Mouse (Mus musculus) forebrain, embryonic 10.5 days (tissue): ENCODE results near the gene Il17rd. TPM values are rescaled to one million over a fixed set of nuclear protein-coding genes. Genes with fewer than 3 reads are reported as not detected.

Source experiments
- DNase-seq: peaks from one replicate; pipeline ENCODE4 v3.0.0-alpha.2; 2017; ENCODE audit warnings: low spot score; ENCODE audit errors: extremely low spot score
- H3K27ac ChIP-seq: fragments of 300-500 bp; sonication (generic); 2 replicates; pipeline ENCODE4 v1.5.1; 2016; ENCODE audit warnings: mild to moderate bottlenecking
- H3K27me3 ChIP-seq: fragments of 300-500 bp; sonication (generic); 2 replicates; pipeline ENCODE4 v1.6.1; 2016; ENCODE audit warnings: mild to moderate bottlenecking; ENCODE audit not compliant: poor library complexity, severe bottlenecking
- H3K36me3 ChIP-seq: fragments of 300-500 bp; sonication (generic); replicated peaks from 2 replicates; pipeline ENCODE4 v1.6.1; 2016; ENCODE audit warnings: mild to moderate bottlenecking, moderate library complexity
- H3K4me1 ChIP-seq: fragments of 300-500 bp; sonication (generic); 2 replicates; pipeline ENCODE4 v1.6.1; 2016
- H3K4me3 ChIP-seq: fragments of 300-500 bp; sonication (generic); 2 replicates; pipeline ENCODE4 v1.5.1; 2016; ENCODE audit warnings: mild to moderate bottlenecking, moderate library complexity
- H3K9me3 ChIP-seq: fragments of 300-500 bp; sonication (generic); 2 replicates; pipeline ENCODE4 v1.6.1; 2016; ENCODE audit warnings: mild to moderate bottlenecking, moderate library complexity
- WGBS: fragments of 180-500 bp; shearing (Covaris S2); methylation state at CpG from one replicate; pipeline ENCODE4 v1.1.7; 2016; 5-methylcytosine and 5-hydroxymethylcytosine counted together
- polyA plus RNA-seq: library from polyadenylated mRNA; unstranded; fragments of >200 nt; fragmentation: Nextera tagmentation; extraction: Ambion mirVana; gene quantifications from 2 replicates; pipeline ENCODE4 v1.2.1, GENCODE M21; 2016

Gene Il17rd
- polyA plus RNA-seq, 1 experiment from 2014 or later = 9.6 TPM

DNA sequence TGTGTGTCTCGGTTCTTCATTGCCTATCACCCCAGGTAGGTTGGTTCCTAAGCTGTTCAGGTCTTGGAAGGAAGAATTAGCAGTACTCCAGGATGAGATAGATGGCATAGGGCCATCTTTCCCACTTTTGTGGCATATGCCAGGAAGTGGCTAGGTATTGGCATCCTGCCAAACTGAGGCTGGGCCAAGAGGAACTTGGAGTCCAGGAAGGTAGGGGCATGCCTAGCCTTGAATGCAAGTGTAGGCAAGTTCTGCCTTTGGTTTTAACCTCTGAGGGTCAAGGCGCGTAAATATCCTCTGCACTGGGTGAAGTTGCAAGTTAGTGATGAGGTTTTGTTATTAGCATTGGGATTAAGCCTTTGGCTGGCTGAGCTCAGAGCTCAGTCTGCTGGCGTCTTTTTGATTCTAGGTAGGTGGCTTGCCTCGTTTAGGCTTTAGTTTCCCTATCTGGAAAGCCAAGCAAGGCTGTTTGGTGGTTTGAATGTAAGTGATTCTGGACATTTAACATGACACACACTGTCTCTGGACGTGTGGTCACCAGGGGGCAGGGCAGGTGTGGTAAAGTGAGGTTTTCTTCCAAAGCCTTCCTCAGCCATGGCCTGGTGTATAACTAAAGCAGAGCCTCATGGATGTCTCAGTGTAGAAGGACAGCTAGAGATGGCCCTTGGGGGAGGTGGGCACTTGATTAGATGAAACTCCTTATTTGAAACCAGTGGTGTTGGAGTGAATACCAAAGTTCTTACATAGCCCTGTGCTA is 70.2 kb downstream of the Il17rd start:
- 76% methylated on average over 6 of the region's 6 CpGs for WGBS
- peaks cover 13% of the 10 kb centered on the region for H3K27me3 ChIP-seq
- no peak for DNase-seq
- peaks cover 10% of the 10 kb centered on the region for H3K4me1 ChIP-seq
- H3K27ac ChIP-seq = no peak overlapping the region
- H3K9me3 ChIP-seq = no peaks in the 10 kb centered on the region
- H3K4me3 ChIP-seq = no peak overlapping the region
- H3K36me3 ChIP-seq = peaks cover 39% of the 10 kb centered on the region

DNA sequence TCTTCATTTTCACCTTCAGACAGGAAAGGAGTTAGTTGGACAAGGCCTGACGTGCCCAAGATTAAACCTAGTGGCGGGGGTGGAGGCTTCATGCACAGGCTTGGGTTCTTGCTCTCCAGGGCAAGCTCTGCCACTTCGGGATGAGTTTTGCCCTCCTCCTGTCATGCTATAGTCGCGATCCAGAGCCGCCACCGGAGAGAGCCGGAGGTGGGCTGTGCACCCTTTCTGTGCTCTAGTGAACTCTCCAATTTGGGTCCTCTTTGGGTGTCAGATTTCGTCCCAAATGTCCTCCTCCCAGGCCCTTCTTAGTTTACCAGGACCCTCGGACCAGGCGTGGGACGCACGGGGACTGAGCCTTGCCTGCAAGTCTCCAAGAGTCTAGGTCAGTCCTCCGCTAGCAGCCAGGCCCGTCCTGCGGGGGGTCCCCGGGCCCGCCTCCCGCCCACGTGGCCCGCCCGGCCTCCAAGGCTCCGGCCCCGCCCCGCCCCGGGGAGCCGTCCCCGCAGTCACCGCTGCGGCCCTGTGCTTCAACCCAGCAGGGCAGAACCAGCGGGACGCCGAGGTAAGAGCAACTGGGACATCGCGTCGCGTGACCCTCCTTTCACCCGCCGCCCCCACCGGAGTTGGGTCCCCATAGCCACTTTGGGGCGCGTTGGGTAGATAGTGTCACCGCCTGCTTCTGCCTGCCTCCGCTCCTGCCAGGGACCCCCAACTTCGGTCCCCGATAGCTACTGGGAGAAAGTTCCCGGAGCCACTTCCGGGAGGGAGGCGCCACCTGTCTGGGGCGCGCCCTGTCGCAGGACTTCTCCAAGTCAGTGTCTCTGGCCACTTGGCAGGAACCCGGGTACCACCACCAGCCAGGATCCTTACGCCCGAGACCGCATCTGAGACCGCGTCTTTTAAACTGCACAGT is 75.9 kb downstream of the Il17rd start, which contains the start of gene Arhgef3:
Arhgef3 (plus strand) TSS at position 538 of the 913 bp plus-strand sequence.
- Histone ChIP-seq H3K4me3 (peak within 1 kb of the TSS; percentile 75), H3K36me3 (no peaks in the 10 kb centered on the region), H3K4me1 (peaks cover 16% of the 10 kb centered on the region), H3K27ac (peak within 1 kb of the TSS; percentile 77), H3K27me3 (peaks cover 58% of the 10 kb centered on the region), H3K9me3 (no peaks in the 10 kb centered on the region)
- WGBS = under 1% methylated on average over 58 of the region's 58 CpGs
- peak; percentile 47 for DNase-seq

DNA sequence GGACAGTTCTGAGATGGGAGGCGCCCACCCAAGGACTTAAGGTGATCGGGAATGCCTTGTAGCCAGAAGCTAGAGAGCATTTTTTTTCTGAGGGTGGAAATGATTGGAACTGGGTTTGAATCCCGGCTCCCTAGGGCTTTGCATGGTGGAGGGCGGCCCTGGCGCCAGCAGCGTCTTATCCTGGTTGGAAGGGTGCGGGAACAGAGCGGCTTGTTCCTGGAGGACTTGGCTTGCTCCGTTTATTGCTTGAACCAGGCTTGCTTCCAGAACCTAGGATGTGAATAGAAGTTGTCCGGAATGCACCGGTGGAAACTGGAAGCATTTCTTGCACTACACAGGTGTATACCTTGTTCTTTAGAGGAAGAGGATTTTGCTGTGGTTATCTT is 76.5 kb downstream of the Il17rd start:
- Histone ChIP-seq H3K4me1 (peaks cover 16% of the 10 kb centered on the region), H3K36me3 (no peaks in the 10 kb centered on the region), H3K9me3 (no peaks in the 10 kb centered on the region), H3K27ac (no peak overlapping the region), H3K4me3 (peak overlapping the region; percentile 75), H3K27me3 (peaks cover 58% of the 10 kb centered on the region)
- 20% methylated on average over 11 of the region's 11 CpGs for WGBS
- no peak for DNase-seq

DNA sequence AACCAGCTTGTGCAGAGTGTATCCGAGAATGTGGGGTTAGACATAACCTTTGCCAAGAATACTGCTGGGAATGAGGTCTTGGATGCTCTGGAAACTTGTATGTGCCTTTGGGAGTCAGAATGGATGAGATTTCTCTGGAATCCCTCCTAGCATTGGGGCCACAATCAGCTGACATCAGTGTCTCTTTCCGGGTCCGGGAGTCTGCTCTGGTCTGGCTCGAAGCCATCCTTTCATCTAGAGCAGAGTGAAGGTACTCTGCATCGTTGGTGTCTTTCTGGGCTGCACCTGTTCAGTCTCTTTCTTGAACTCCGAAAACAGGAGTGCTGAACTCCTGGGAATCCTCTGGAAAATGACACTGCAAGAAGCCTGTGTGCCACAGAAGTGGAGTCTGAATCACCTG is 77.2 kb downstream of the Il17rd start:
- Histone ChIP-seq H3K4me1 (peaks cover 16% of the 10 kb centered on the region), H3K27ac (no peak overlapping the region), H3K27me3 (peaks cover 58% of the 10 kb centered on the region), H3K9me3 (no peaks in the 10 kb centered on the region), H3K4me3 (no peak overlapping the region), H3K36me3 (no peaks in the 10 kb centered on the region)
- 80% methylated on average over 6 of the region's 6 CpGs for WGBS
- no peak for DNase-seq

DNA sequence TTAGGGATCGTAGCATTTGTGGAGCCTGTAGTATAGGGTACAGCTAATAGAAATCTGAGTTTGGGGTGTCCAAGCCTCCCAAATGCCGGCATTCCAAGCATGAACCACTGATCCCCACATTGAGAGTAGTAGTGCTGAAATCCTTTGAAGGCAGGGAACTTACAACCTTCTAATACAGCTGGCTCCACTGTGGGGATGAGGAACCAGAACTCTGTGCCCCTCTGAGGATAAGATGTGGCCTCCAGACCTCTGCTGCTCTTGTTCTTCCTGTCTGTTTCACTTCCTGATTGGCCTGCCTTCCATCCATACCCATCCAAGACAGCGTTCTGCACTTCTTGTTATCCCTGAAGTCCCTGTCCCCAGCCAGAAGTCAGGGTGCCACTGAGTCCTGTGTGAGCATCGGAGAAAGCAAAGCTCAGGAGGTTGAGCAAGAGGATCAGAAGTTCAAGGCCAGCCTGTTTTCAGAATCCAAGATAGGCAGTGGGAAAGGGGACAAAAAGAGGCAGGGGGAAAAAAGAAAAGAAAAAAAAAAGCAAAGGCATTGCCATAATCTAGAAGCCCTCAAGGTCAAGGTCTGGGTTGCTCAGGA is 77.9 kb downstream of the Il17rd start:
- Histone ChIP-seq H3K27me3 (peaks cover 58% of the 10 kb centered on the region), H3K4me1 (peaks cover 16% of the 10 kb centered on the region), H3K9me3 (no peaks in the 10 kb centered on the region), H3K36me3 (no peaks in the 10 kb centered on the region), H3K27ac (no peak overlapping the region), H3K4me3 (no peak overlapping the region)
- 83% methylated on average over 4 of the region's 4 CpGs for WGBS
- DNase-seq = no peak

DNA sequence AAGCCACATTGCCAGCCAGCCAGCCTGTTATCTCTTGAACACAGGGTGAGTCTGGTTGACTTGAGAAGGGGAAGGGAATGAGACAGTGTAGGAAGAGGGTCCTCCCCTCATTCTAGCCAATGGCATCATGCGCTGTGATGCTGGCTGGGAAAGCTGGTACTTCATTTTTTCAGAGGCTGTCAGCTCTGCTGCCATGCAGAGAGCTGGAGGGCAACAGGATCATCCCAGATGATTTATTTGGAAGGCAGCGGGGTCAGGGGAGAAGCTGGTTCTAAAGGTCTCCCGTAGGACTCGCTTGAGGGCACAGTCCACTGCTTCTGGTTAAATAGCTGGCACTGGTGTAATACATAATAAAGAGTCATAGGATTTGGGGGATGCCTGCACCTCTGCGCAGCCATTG is 79.8 kb downstream of the Il17rd start:
- WGBS = 91% methylated on average over 5 of the region's 5 CpGs
- Histone ChIP-seq H3K9me3 (no peaks in the 10 kb centered on the region), H3K4me1 (peaks cover 19% of the 10 kb centered on the region), H3K27ac (no peak overlapping the region), H3K36me3 (no peaks in the 10 kb centered on the region), H3K4me3 (no peak overlapping the region), H3K27me3 (peaks cover 49% of the 10 kb centered on the region)
- no peak for DNase-seq

DNA sequence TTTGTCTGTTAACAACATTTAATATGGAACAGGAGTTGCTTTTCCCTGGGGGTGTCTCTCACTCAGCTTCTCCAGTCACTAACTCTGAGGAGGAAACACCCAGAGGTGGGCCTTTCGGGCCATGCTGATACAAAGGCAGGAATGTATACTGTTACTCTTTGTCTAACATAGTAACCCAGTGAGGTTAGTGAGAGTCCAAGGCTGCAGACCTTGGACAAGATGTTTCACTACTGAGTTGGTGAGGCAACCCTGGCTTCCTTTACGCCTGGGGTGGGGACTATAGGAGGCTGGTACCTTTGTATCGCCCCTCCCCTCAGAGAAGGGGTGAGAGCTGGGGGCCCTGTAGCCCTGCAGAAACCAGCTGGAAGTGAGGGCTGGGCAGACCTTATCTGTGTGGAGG is 83.9 kb downstream of the Il17rd start:
- peaks cover 5% of the 10 kb centered on the region; the same call in 1 of the 2 replicates for H3K4me1 ChIP-seq
- no peaks in the 10 kb centered on the region for H3K36me3 ChIP-seq
- no peaks in the 10 kb centered on the region for H3K9me3 ChIP-seq
- no peak overlapping the region for H3K27ac ChIP-seq
- no peak overlapping the region for H3K4me3 ChIP-seq
- peaks cover 11% of the 10 kb centered on the region for H3K27me3 ChIP-seq
- 86% methylated on average over 3 of the region's 3 CpGs for WGBS
- no peak for DNase-seq

DNA sequence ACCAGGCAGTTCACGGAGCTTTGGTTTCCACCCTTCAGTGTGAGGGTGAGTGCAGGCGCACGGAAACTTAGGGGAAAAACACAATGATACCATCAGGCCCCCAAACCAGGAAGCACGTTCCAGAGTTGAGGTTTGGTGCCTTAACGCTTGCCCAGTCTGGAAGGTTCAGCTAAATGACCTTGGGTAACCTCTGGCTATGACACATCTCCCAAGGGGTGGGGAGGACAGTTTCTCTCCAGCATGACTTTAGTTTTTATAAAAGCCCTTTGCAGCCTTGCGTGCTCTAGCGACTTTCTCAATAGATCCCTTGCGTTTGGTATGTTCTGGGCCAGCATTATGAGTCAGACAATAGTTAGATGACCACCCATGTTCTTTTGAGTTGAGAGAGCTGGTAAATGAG is 84.8 kb downstream of the Il17rd start:
- Histone ChIP-seq H3K9me3 (no peaks in the 10 kb centered on the region), H3K4me3 (no peak overlapping the region), H3K4me1 (peaks cover 5% of the 10 kb centered on the region; the same call in 1 of the 2 replicates), H3K27me3 (peaks cover 2% of the 10 kb centered on the region; the same call in 1 of the 2 replicates), H3K27ac (no peak overlapping the region), H3K36me3 (no peaks in the 10 kb centered on the region)
- no peak for DNase-seq
- 66% methylated on average over 8 of the region's 8 CpGs for WGBS

DNA sequence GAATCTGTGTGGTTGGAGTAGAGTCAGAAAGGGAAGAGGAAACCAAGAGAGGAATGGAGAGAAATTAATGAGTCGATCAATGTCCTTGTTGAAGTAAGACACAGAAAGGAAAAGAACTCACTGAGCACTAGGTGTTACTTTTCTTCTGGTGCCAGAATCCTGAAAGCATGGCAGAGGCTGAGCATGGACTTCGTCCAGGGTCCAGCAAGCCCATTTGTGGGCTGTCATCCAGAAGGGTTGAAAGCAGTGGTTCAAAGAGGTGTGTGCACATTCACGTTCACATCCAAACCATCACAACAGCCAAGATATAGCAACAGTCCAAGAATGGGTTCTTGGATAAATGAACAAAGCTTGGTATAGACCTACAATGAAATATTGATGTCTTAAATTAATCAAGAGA is 91.3 kb downstream of the Il17rd start:
- Histone ChIP-seq H3K27me3 (no peaks in the 10 kb centered on the region), H3K4me1 (no peaks in the 10 kb centered on the region), H3K36me3 (no peaks in the 10 kb centered on the region), H3K27ac (no peak overlapping the region), H3K9me3 (no peaks in the 10 kb centered on the region), H3K4me3 (no peak overlapping the region)
- 91% methylated on average over 3 of the region's 3 CpGs for WGBS
- no peak for DNase-seq

DNA sequence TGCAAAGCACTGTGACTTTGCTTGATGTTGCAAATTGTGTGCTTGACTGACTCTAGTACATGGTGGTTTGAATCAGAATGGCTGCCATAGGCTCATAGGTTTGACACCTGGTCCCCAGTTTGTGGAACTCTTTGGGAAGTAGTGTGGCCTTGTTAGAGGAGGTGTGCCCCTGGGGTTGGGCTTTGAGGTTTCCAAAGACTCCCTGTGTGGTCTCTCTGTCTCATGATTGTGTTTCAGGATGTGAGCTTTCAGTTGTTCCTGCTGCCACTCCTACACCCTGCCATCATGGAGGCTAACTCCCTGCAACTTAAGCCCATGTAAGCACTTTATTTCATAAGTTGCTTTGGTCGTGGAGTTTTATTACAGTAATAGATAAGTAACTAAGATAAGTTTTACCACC is 91.9 kb downstream of the Il17rd start:
- no peaks in the 10 kb centered on the region for H3K4me1 ChIP-seq
- H3K27ac ChIP-seq = no peak overlapping the region
- no peaks in the 10 kb centered on the region for H3K9me3 ChIP-seq
- DNase-seq = no peak
- H3K4me3 ChIP-seq = no peak overlapping the region
- WGBS = 83% methylated on average over 1 of the region's 1 CpGs
- no peaks in the 10 kb centered on the region for H3K36me3 ChIP-seq
- no peaks in the 10 kb centered on the region for H3K27me3 ChIP-seq

DNA sequence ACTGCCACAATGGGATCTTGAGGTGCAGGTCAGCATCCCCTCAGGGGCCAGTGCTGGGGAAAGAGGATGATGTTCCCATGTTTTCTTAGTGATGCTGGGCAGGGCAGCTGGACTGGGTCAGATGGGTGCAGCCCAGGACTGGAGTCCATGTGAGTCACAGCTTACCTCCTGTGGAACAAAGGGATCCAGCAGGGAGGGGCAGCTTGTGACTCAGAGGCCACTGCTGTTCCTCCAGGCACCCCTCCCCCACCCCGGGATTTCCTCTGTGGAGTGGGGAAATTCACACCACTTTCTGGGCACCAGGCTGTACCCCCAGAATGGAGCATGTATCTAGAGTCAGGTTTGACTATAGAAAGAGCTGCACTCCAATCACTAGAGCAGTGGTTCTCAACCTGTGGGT is 92.8 kb downstream of the Il17rd start:
- no peak for DNase-seq
- H3K27ac ChIP-seq = no peak overlapping the region
- H3K4me3 ChIP-seq = no peak overlapping the region
- no peaks in the 10 kb centered on the region for H3K27me3 ChIP-seq
- WGBS = 70% methylated on average over 1 of the region's 1 CpGs
- no peaks in the 10 kb centered on the region for H3K9me3 ChIP-seq
- H3K4me1 ChIP-seq = no peaks in the 10 kb centered on the region
- H3K36me3 ChIP-seq = no peaks in the 10 kb centered on the region

DNA sequence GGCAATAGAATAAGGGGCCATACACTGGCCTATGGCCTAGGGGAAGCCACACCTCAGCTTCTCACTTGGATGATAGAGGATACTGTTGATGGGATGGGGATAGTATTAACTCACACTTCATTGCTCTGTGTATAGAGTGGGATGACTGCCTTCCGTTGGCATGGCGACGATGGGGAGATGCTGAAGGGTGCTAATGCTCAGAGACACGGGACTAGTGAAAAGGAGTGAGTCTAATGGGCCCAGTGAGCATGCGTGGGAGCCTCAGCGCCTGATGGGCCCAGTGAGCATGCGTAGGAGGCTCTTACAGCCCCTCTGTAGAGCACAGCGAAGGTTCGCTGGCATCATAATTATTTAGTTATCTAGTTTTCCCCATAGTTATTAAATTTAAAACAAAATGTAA is 100.2 kb downstream of the Il17rd start:
- no peaks in the 10 kb centered on the region for H3K36me3 ChIP-seq
- 91% methylated on average over 9 of the region's 9 CpGs for WGBS
- H3K27me3 ChIP-seq = no peaks in the 10 kb centered on the region
- H3K9me3 ChIP-seq = no peaks in the 10 kb centered on the region
- DNase-seq = no peak
- H3K27ac ChIP-seq = no peak overlapping the region
- H3K4me1 ChIP-seq = no peaks in the 10 kb centered on the region
- no peak overlapping the region for H3K4me3 ChIP-seq

DNA sequence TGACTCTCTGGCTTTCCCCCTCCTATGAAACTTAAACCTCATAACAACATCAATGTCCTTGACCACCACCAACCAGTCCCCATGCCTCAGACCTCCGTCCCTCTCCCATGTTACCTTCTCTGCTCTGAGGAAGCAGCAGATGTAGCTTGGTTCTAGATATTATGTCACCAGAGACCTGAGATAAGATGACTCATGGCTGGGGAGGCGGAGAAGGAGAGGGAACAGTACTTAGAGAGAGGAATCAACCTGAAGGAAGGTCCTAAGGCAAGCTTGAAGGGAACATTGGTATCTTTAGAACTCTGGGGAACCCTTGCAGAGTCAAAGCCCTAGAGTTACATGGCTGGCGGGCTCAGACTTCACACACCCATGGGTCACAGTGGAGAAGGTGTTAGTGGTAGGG is 101.2 kb downstream of the Il17rd start:
- DNase-seq = no peak
- H3K27me3 ChIP-seq = no peaks in the 10 kb centered on the region
- no peaks in the 10 kb centered on the region for H3K9me3 ChIP-seq
- no peaks in the 10 kb centered on the region for H3K36me3 ChIP-seq
- H3K4me3 ChIP-seq = no peak overlapping the region
- H3K27ac ChIP-seq = no peak overlapping the region
- WGBS = 85% methylated on average over 3 of the region's 3 CpGs
- peaks cover 2% of the 10 kb centered on the region; the same call in 1 of the 2 replicates for H3K4me1 ChIP-seq
